ENCODE assay signal across 15 mouse cellular contexts in genomic region chr6:43567885-43568284, GRCm38 (mm10).
DNase-seq lines count a peak whose midpoint lies in the region; ATAC-seq lines count a peak whose summit lies in the region.
"Had no signal": no experiment of that assay in that cellular context is flagged by ENCODE, and none has a peak within 500 bp of the region (broad histone marks: within the 10 kb centered on the region; RNA-seq: fewer than 3 reads in every experiment).

No protein-coding gene starts in this region.

- peak; percentile 98 for ATAC-seq in frontal cortex, adult (ENCODE audit: low TSS enrichment)
- ATAC-seq: forebrain, embryonic 15.5 days; hindbrain, postnatal 0 days had no signal

- no peak for DNase-seq in frontal cortex, postnatal 14 days (ENCODE audit: low spot score in 2 of 2)
- DNase-seq in right cerebral cortex, adult 18-20 months: peak; percentile 30
- no peak for DNase-seq in right cerebral cortex, postnatal 4 days
- peak; percentile 67 for DNase-seq in brain, adult 2 months (ENCODE audit: low read depth, low spot score)
- no peak for DNase-seq in c-Kit-positive CD71-positive TER-119-positive erythroid progenitor cells, embryonic 14.5 days (ENCODE audit: low spot score)
- DNase-seq: adrenal gland, adult 8-10 months; cerebellum, adult 2 months; cerebellum, postnatal 10 days; gastrocnemius, postnatal 36 days; heart, adult 18-20 months; heart, postnatal 10 days; heart, postnatal 4 days had no signal

Comparison
In these comparisons a context has a peak if more than half of its experiments do, and no peak if none do; other contexts are left out.
1. DNase-seq: peak in right cerebral cortex, adult 18-20 months (single experiment) and brain, adult 2 months (single experiment); none in frontal cortex, postnatal 14 days (0 of 2), right cerebral cortex, postnatal 4 days (single experiment) and c-Kit-positive CD71-positive TER-119-positive erythroid progenitor cells, embryonic 14.5 days (single experiment).